Mouse (Mus musculus) megakaryocyte, embryonic 14.5 days (primary cell): ENCODE measurements around the gene Trp63.

Experiments
- FLI1 ChIP-seq: IDR thresholded peaks from 2 replicates; pipeline ENCODE4 v1.6.1; 2012; ENCODE audit warnings: low read length, inconsistent platforms, mixed read lengths
- GATA1 ChIP-seq: IDR thresholded peaks from 3 replicates; pipeline ENCODE4 v1.6.1; 2012; ENCODE audit warnings: mixed read lengths, low read length, inconsistent platforms, borderline replicate concordance

DNA sequence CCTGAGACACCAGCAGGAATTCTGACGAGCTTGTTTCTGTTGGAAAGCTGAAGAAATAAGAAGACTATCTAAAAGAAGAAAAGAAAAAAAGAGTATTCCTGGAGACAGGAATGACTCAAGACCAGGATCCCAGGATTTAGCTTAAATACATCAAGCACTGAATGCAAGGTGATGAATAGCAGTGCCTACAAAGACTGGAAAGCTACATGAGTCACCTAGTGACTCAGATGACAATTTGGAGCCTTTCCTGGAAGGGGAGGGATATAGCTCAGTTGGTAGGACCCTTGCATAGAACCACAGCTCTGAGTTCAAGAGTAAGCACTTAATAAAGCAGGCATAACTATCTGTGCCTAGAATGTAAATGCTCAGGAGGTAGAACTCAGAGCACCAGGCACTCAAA is 93.9 kb downstream of the Trp63 start:
- no peak for TF ChIP-seq GATA1
- TF ChIP-seq FLI1: no peak
